Mouse (Mus musculus): ENCODE measurements around the gene Sardh.
A peak's percentile ranks its signal among the peaks of the same experiment; 100 is the strongest.

The Sardh gene

GRCm38 (mm10) chr2:27248211-27248610 lies at the start of gene Sardh:
Gene Sardh (minus strand): TSS chr2:27248337.
- DNase-seq = no peak

- DNase-seq = no peak
These were observed 48.7 kb upstream of the Sardh start for GRCm38 (mm10) chr2:27296656-27297406.

- no peak for DNase-seq
These were observed 46.6 kb upstream of the Sardh start for GRCm38 (mm10) chr2:27294777-27295176.

- DNase-seq = peak; percentile 67 to 80
These were observed 40.9 kb upstream of the Sardh start for GRCm38 (mm10) chr2:27289019-27289418.

- DNase-seq = no peak
These were observed 39.0 kb upstream of the Sardh start for GRCm38 (mm10) chr2:27286971-27287710.

GRCm38 (mm10) chr2:27284441-27284840 lies 36.3 kb upstream of the Sardh start:
- no peak for DNase-seq

- no peak for DNase-seq
These were observed 33.6 kb upstream of the Sardh start for GRCm38 (mm10) chr2:27281771-27282170.

GRCm38 (mm10) chr2:27280920-27281611 lies 32.9 kb upstream of the Sardh start:
- DNase-seq = peak; percentile 65 to 73

- DNase-seq = no peak
These were observed 30.7 kb upstream of the Sardh start for GRCm38 (mm10) chr2:27278859-27279258.

- no peak for DNase-seq
These were observed 20.2 kb upstream of the Sardh start for GRCm38 (mm10) chr2:27268325-27268724.

GRCm38 (mm10) chr2:27265819-27266218 lies 17.7 kb upstream of the Sardh start:
- no peak for DNase-seq

- no peak for DNase-seq
These were observed 14.8 kb upstream of the Sardh start for GRCm38 (mm10) chr2:27262984-27263383.

GRCm38 (mm10) chr2:27251434-27251833 lies 3.3 kb upstream of the Sardh start:
- DNase-seq = no peak

- DNase-seq = no peak
These were observed 662 bp downstream of the Sardh start for GRCm38 (mm10) chr2:27247487-27247863.

- DNase-seq = peak; percentile 34 to 43
These were observed 1.2 kb downstream of the Sardh start for GRCm38 (mm10) chr2:27246712-27247486.

GRCm38 (mm10) chr2:27245947-27246346 lies 2.2 kb downstream of the Sardh start:
- no peak for DNase-seq

- DNase-seq = peak; percentile 72 to 81
These were observed 10.8 kb downstream of the Sardh start for GRCm38 (mm10) chr2:27237342-27237741.

- DNase-seq = peak; percentile 61 to 72
These were observed 12.4 kb downstream of the Sardh start for GRCm38 (mm10) chr2:27235729-27236128.

GRCm38 (mm10) chr2:27232376-27232775 lies 15.8 kb downstream of the Sardh start:
- DNase-seq = no peak

GRCm38 (mm10) chr2:27229481-27230105 lies 18.5 kb downstream of the Sardh start:
- peak; percentile 44 to 46 for DNase-seq

- peak in 1 of 2 experiments; percentile 9 for DNase-seq
These were observed 19.2 kb downstream of the Sardh start for GRCm38 (mm10) chr2:27228809-27229480.

GRCm38 (mm10) chr2:27226572-27226971 lies 21.6 kb downstream of the Sardh start:
- no peak for DNase-seq

All from cerebellum, adult 18-20 months (tissue).